Mouse (Mus musculus): ENCODE results near the gene Efna3. TPM values are rescaled to one million over a fixed set of nuclear protein-coding genes. Genes with fewer than 3 reads are reported as not detected.

The Efna3 gene
- polyA plus RNA-seq, 1 experiment from 2014 or later: 1.6 TPM

DNA sequence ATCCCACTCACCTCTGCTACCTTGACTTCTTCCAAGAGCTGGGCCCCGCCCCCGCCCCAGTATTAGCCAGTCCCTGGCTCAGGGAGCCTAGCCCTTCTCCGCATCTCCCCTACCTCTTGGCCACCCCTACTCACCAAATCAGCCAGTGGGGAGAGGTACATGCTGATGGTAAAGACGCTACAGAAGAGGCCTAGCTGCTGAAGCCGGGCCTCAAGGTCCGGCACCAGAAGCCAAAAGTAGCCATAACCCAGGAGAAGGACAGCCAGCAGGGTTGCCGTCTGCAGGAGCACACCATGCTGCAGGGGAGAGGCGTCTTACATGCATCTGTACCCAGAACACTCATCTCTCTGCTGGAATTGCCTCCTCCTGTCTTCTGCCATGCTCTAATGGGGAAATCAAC is 53.8 kb downstream of the Efna3 start:
- 71% methylated on average over 8 of the region's 8 CpGs for WGBS
- Histone ChIP-seq H3K36me3 (ENCODE audit: control insufficient read depth, insufficient read depth) (peaks cover 27% of the 10 kb centered on the region), H3K4me3 (ENCODE audit: low read depth, low read length) (no peak overlapping the region), H3K4me1 (replicated peaks; ENCODE audit: control insufficient read depth, insufficient read depth, low read length) (peaks cover 11% of the 10 kb centered on the region; the same call in 1 of the 2 replicates), H3K27me3 (replicated peaks; ENCODE audit: control insufficient read depth, insufficient read depth, low read length) (no peaks in the 10 kb centered on the region), H3K27ac (ENCODE audit: low read depth, low read length) (no peak overlapping the region), H3K9ac (ENCODE audit: low read depth, low read length) (no peak overlapping the region), H3K9me3 (ENCODE audit: control insufficient read depth) (no peaks in the 10 kb centered on the region), H3K4me2 (replicated peaks; ENCODE audit: low read depth) (0 out of 2 replicates have a peak overlapping the region, but pooled peaks have one; percentile 73)
- no peak for TF ChIP-seq CTCF (IDR thresholded peaks at IDR 0.05; ENCODE audit: low read depth)
- ATAC-seq: no peak

DNA sequence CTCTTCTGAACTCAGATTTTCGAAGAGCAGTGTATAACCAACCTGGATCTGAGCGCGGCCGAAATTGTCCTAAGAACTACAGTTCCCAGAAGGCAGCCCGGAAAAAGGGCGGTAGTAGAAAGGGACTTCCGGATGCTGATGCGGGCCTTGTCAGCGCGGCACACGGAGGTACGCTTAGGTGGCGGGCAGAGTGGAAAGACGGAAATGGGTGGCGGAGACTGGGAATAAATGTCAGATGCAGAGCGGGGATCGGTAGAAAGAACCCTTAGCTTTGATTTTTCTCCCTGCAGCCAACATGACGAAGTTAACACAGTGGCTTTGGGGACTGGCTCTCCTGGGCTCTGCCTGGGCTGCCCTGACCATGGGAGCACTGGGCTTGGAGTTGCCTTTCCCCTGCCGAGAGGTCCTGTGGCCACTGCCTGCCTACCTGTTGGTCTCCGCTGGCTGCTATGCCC is 56.3 kb downstream of the Efna3 start:
- Histone ChIP-seq H3K4me3 (ENCODE audit: low read depth, low read length) (peak overlapping the region; percentile 78), H3K27me3 (replicated peaks; ENCODE audit: control insufficient read depth, insufficient read depth, low read length) (no peaks in the 10 kb centered on the region), H3K4me1 (replicated peaks; ENCODE audit: control insufficient read depth, insufficient read depth, low read length) (peaks cover 11% of the 10 kb centered on the region; the same call in 1 of the 2 replicates), H3K9ac (ENCODE audit: low read depth, low read length) (peak overlapping the region; percentile 85), H3K4me2 (replicated peaks; ENCODE audit: low read depth) (peak overlapping the region; percentile 98), H3K36me3 (ENCODE audit: control insufficient read depth, insufficient read depth) (peaks cover 7% of the 10 kb centered on the region; the same call in 1 of the 2 replicates), H3K9me3 (ENCODE audit: control insufficient read depth) (no peaks in the 10 kb centered on the region), H3K27ac (ENCODE audit: low read depth, low read length) (peak overlapping the region; percentile 54)
- under 1% methylated on average over 20 of the region's 20 CpGs for WGBS
- no peak for TF ChIP-seq CTCF (IDR thresholded peaks at IDR 0.05; ENCODE audit: low read depth)
- peak; percentile 78 for ATAC-seq

Other genes starting within 250 kb of the Efna3 start
- 29.0 and 32.5 TPM in 2 replicates for gene Rusc1, start 229.7 kb downstream of the Efna3 start, polyA plus RNA-seq (2015; fragmentation: Nextera tagmentation; extraction: Ambion mirVana)
- not detected in 2 replicates for gene Gm43738, start 221.9 kb downstream of the Efna3 start, polyA plus RNA-seq (2015; fragmentation: Nextera tagmentation; extraction: Ambion mirVana)
- 138 and 154 TPM in 2 replicates for gene Fdps, start 221.0 kb downstream of the Efna3 start, polyA plus RNA-seq (2015; fragmentation: Nextera tagmentation; extraction: Ambion mirVana)
- gene Pklr, start 186.8 kb downstream of the Efna3 start, polyA plus RNA-seq (2015; fragmentation: Nextera tagmentation; extraction: Ambion mirVana): 91.8 and 103 TPM in 2 replicates
- gene Hcn3, start 162.8 kb downstream of the Efna3 start, polyA plus RNA-seq (2015; fragmentation: Nextera tagmentation; extraction: Ambion mirVana): 1.1 TPM in 2 replicates
- 8.5 and 8.6 TPM in 2 replicates for gene Clk2, start 158.2 kb downstream of the Efna3 start, polyA plus RNA-seq (2015; fragmentation: Nextera tagmentation; extraction: Ambion mirVana)
- gene Scamp3, start 145.5 kb downstream of the Efna3 start, polyA plus RNA-seq (2015; fragmentation: Nextera tagmentation; extraction: Ambion mirVana): 80.5 and 86.3 TPM in 2 replicates
- gene Fam189b, start 139.8 kb downstream of the Efna3 start, polyA plus RNA-seq (2015; fragmentation: Nextera tagmentation; extraction: Ambion mirVana): 4.9 and 5.9 TPM in 2 replicates
- gene Gba, start 120.0 kb downstream of the Efna3 start, polyA plus RNA-seq (2015; fragmentation: Nextera tagmentation; extraction: Ambion mirVana): 140 TPM in 2 replicates
- gene Thbs3, start 107.8 kb downstream of the Efna3 start, polyA plus RNA-seq (2015; fragmentation: Nextera tagmentation; extraction: Ambion mirVana): 15.2 and 17.2 TPM in 2 replicates
- 140 and 145 TPM in 2 replicates for gene Mtx1, start 95.9 kb downstream of the Efna3 start, polyA plus RNA-seq (2015; fragmentation: Nextera tagmentation; extraction: Ambion mirVana)
- gene Muc1, start 93.9 kb downstream of the Efna3 start, polyA plus RNA-seq (2015; fragmentation: Nextera tagmentation; extraction: Ambion mirVana): 3.5 and 6.7 TPM in 2 replicates
- 273 and 281 TPM in 2 replicates for gene Krtcap2, start 77.0 kb downstream of the Efna3 start, polyA plus RNA-seq (2015; fragmentation: Nextera tagmentation; extraction: Ambion mirVana)
- gene Trim46, start 76.7 kb downstream of the Efna3 start, polyA plus RNA-seq (2015; fragmentation: Nextera tagmentation; extraction: Ambion mirVana): 1.2 and 1.3 TPM in 2 replicates
- 120 and 128 TPM in 2 replicates for gene Dpm3, start 63.6 kb downstream of the Efna3 start, polyA plus RNA-seq (2015; fragmentation: Nextera tagmentation; extraction: Ambion mirVana)
- gene Slc50a1, start 52.4 kb downstream of the Efna3 start, polyA plus RNA-seq (2015; fragmentation: Nextera tagmentation; extraction: Ambion mirVana): 57.4 and 61.8 TPM in 2 replicates
- gene Efna1, start 41.8 kb downstream of the Efna3 start, polyA plus RNA-seq (2015; fragmentation: Nextera tagmentation; extraction: Ambion mirVana): 50.7 and 69.8 TPM in 2 replicates
- 5.1 and 5.3 TPM in 2 replicates for gene Efna4, start 15.1 kb upstream of the Efna3 start, polyA plus RNA-seq (2015; fragmentation: Nextera tagmentation; extraction: Ambion mirVana)
- 33.9 and 37.0 TPM in 2 replicates for gene Adam15, start 27.0 kb upstream of the Efna3 start, polyA plus RNA-seq (2015; fragmentation: Nextera tagmentation; extraction: Ambion mirVana)
- 10.0 and 11.5 TPM in 2 replicates for gene Dcst2, start 39.0 kb upstream of the Efna3 start, polyA plus RNA-seq (2015; fragmentation: Nextera tagmentation; extraction: Ambion mirVana)
- 23.5 and 26.7 TPM in 2 replicates for gene Dcst1, start 42.3 kb upstream of the Efna3 start, polyA plus RNA-seq (2015; fragmentation: Nextera tagmentation; extraction: Ambion mirVana)
- gene Zbtb7b, start 71.8 kb upstream of the Efna3 start, polyA plus RNA-seq (2015; fragmentation: Nextera tagmentation; extraction: Ambion mirVana): 14.3 and 20.8 TPM in 2 replicates
- not detected in 2 replicates for gene Lenep, start 79.8 kb upstream of the Efna3 start, polyA plus RNA-seq (2015; fragmentation: Nextera tagmentation; extraction: Ambion mirVana)
- 29.2 and 32.1 TPM in 2 replicates for gene Flad1, start 88.9 kb upstream of the Efna3 start, polyA plus RNA-seq (2015; fragmentation: Nextera tagmentation; extraction: Ambion mirVana)
- 106 and 118 TPM in 2 replicates for gene Cks1b, start 95.4 kb upstream of the Efna3 start, polyA plus RNA-seq (2015; fragmentation: Nextera tagmentation; extraction: Ambion mirVana)
- 43.4 and 48.6 TPM in 2 replicates for gene Shc1, start 95.5 kb upstream of the Efna3 start, polyA plus RNA-seq (2015; fragmentation: Nextera tagmentation; extraction: Ambion mirVana)
- gene Pygo2, start 107.2 kb upstream of the Efna3 start, polyA plus RNA-seq (2015; fragmentation: Nextera tagmentation; extraction: Ambion mirVana): 17.1 and 17.5 TPM in 2 replicates
- 52.2 and 55.8 TPM in 2 replicates for gene Pbxip1, start 113.7 kb upstream of the Efna3 start, polyA plus RNA-seq (2015; fragmentation: Nextera tagmentation; extraction: Ambion mirVana)
- 27.7 and 28.4 TPM in 2 replicates for gene Pmvk, start 131.6 kb upstream of the Efna3 start, polyA plus RNA-seq (2015; fragmentation: Nextera tagmentation; extraction: Ambion mirVana)
- 4.6 TPM in 2 replicates for gene Kcnn3, start 197.2 kb upstream of the Efna3 start, polyA plus RNA-seq (2015; fragmentation: Nextera tagmentation; extraction: Ambion mirVana)

All from intestine, postnatal 0 days (tissue).